10 mouse cellular contexts compared by ENCODE assay signal in the genomic region with DNA sequence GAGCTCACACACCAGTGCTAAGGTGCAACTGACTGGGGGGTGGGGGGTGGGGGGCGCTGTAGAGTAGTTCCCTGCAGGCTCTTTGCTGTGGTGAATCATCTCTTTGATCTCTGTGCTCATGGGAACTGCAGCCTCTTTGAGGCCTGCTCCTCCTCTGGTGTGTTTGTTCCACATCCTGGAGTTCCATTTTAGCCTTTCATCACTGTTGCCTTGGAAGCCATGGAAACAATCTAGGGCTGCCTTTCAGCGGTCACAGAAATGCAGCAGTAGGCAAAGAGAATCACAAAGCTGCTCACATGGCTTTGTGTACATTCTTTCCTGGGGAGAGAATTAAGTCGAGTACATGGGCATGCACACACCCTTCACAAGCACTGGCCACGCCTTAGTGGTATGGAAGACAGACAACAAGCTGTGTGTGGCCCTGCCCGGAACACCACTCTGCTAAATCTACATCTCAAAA.
DNase-seq lines count a peak whose midpoint lies in the region; ATAC-seq lines count a peak whose summit lies in the region.
"Had no signal": no experiment of that assay in that cellular context is flagged by ENCODE, and none has a peak within 500 bp of the region (broad histone marks: within the 10 kb centered on the region; RNA-seq: fewer than 3 reads in every experiment).

No protein-coding gene starts in this region.

- WGBS in forebrain, embryonic 13.5 days, result 2% methylated on average over 5 of the region's 5 CpGs
- 17% methylated on average over 5 of the region's 5 CpGs for WGBS in midbrain, embryonic 10.5 days
- WGBS in kidney, embryonic 16.5 days, result 50% methylated on average over 5 of the region's 5 CpGs

- H3K4me1 ChIP-seq in forebrain, embryonic 13.5 days, result peaks cover 15% of the 10 kb centered on the region
- H3K4me1 ChIP-seq in midbrain, embryonic 10.5 days, result peaks cover 32% of the 10 kb centered on the region
- peaks cover 8% of the 10 kb centered on the region for H3K4me1 ChIP-seq in kidney, embryonic 16.5 days (ENCODE audit: insufficient read depth, low read length)

- ATAC-seq in forebrain, embryonic 13.5 days, result peak; percentile 66; the same call in 1 of the 2 replicates
- no peak for ATAC-seq in kidney, embryonic 16.5 days (ENCODE audit: low FRiP score, low TSS enrichment)

- H3K9ac ChIP-seq in forebrain, embryonic 13.5 days, result no peak overlapping the region
- no peak overlapping the region for H3K9ac ChIP-seq in kidney, embryonic 16.5 days (replicated peaks; ENCODE audit: low read length)
- H3K9ac ChIP-seq: embryonic facial prominence, embryonic 12.5 days had no signal

- H3K27ac ChIP-seq in forebrain, embryonic 13.5 days, result no peak overlapping the region; the same call in 1 of the 2 replicates
- H3K27ac ChIP-seq in midbrain, embryonic 10.5 days (replicated peaks), result peak overlapping the region; percentile 70
- H3K27ac ChIP-seq in kidney, embryonic 16.5 days (ENCODE audit: low read length), result no peak overlapping the region
- H3K27ac ChIP-seq: embryonic facial prominence, embryonic 12.5 days had no signal

- no peak overlapping the region for H3K4me3 ChIP-seq in forebrain, embryonic 13.5 days
- no peak overlapping the region for H3K4me3 ChIP-seq in midbrain, embryonic 10.5 days
- H3K4me3 ChIP-seq in kidney, embryonic 16.5 days (ENCODE audit: low read length), result no peak overlapping the region
- H3K4me3 ChIP-seq: embryonic facial prominence, embryonic 12.5 days had no signal

- peak; percentile 6 to 18 for DNase-seq in layer of hippocampus, adult 18-20 months (ENCODE audit: low spot score in 2 of 2)
- no peak for DNase-seq in layer of hippocampus, adult 11-12 months (ENCODE audit: low spot score)
- peak; percentile 7 for DNase-seq in NIH3T3 (ENCODE audit: low read depth)
- DNase-seq in midbrain, embryonic 10.5 days (ENCODE audit: low spot score), result peak; percentile 59
- DNase-seq in ovary, postnatal 10 days (ENCODE audit: low spot score), result no peak
- DNase-seq in testis, postnatal 14 days (ENCODE audit: low spot score), result no peak
- DNase-seq: left cerebral cortex, postnatal 4 days had no signal

- H3K9me3 ChIP-seq in forebrain, embryonic 13.5 days (replicated peaks), result no peaks in the 10 kb centered on the region
- H3K9me3 ChIP-seq in midbrain, embryonic 10.5 days (replicated peaks), result no peaks in the 10 kb centered on the region
- no peaks in the 10 kb centered on the region for H3K9me3 ChIP-seq in kidney, embryonic 16.5 days (ENCODE audit: low read length)
- H3K9me3 ChIP-seq: embryonic facial prominence, embryonic 12.5 days had no signal

- H3K36me3 ChIP-seq in forebrain, embryonic 13.5 days (ENCODE audit: poor library complexity, severe bottlenecking), result no peaks in the 10 kb centered on the region
- H3K36me3 ChIP-seq in midbrain, embryonic 10.5 days, result no peaks in the 10 kb centered on the region
- peaks cover 35% of the 10 kb centered on the region for H3K36me3 ChIP-seq in kidney, embryonic 16.5 days (ENCODE audit: insufficient read depth, low read length)

- H3K4me2 ChIP-seq in forebrain, embryonic 13.5 days, result no peak overlapping the region
- no peak overlapping the region for H3K4me2 ChIP-seq in kidney, embryonic 16.5 days (replicated peaks; ENCODE audit: low read depth, low read length)
- H3K4me2 ChIP-seq: embryonic facial prominence, embryonic 12.5 days had no signal

- H3K27me3 ChIP-seq in forebrain, embryonic 13.5 days, result no peaks in the 10 kb centered on the region
- H3K27me3 ChIP-seq in midbrain, embryonic 10.5 days (ENCODE audit: low read depth, poor library complexity, severe bottlenecking), result peaks cover 65% of the 10 kb centered on the region
- H3K27me3 ChIP-seq in kidney, embryonic 16.5 days (ENCODE audit: insufficient read depth, low read length), result no peaks in the 10 kb centered on the region
- H3K27me3 ChIP-seq: embryonic facial prominence, embryonic 12.5 days had no signal

Comparison
In these comparisons a context has a peak if more than half of its experiments do, and no peak if none do; other contexts are left out.
1. DNase-seq: peak in layer of hippocampus, adult 18-20 months (2 of 2), NIH3T3 (single experiment) and midbrain, embryonic 10.5 days (single experiment); none in layer of hippocampus, adult 11-12 months (single experiment), ovary, postnatal 10 days (single experiment) and testis, postnatal 14 days (single experiment).